Mouse (Mus musculus): ENCODE results near the gene Smpd2. TPM values are rescaled to one million over a fixed set of nuclear protein-coding genes. Genes with fewer than 3 reads are reported as not detected.

Gene Smpd2
- total RNA-seq, 1 experiment from 2014 or later: 36.3 TPM

GRCm38 (mm10) chr10:41488877-41489276, 1.3 kb downstream of the Smpd2 start:
- DNase-seq: no peak

- DNase-seq: no peak
Measured at GRCm38 (mm10) chr10:41486506-41487170, 3.5 kb downstream of the Smpd2 start.

DNA sequence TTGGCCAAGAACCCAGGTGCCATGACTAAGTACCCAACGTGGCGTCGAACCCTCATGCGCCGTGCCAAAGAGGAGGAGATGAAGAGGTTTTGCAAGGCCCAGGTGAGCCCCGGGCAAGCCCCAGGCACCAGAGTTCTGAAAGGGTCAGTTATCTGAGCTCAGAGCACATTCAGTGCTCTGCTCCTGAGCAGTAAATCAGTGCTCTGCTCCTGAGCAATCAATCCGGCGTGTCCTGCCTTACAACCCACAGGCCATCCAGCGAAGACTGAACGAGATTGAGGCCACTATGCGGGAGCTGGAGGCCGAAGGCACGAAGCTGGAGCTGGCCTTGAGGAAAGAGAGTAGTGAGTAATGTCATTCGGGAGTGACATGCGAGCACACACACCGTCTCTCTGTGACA, 4.4 kb downstream of the Smpd2 start:
- no peak for DNase-seq

DNA sequence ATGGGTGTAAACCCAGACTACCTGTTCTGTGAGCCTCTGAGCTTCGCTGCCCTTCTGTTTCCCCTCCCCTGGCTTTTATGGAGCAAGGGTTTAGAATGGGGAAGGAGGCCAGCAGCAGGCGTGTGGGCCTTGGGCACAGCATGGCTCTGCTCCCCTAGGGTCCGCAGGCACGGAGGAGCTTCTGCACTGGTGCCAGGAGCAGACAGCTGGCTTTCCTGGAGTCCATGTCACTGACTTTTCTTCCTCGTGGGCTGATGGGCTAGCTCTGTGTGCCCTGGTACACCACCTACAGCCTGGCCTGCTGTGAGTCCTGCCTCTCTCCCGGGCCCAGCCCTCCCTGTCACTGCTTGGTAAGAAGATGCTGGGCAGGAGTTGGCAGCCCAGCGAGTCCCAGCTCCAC, 7.7 kb downstream of the Smpd2 start:
- DNase-seq: no peak

- no peak for DNase-seq
Measured at GRCm38 (mm10) chr10:41480938-41481880, 9.0 kb downstream of the Smpd2 start.

GRCm38 (mm10) chr10:41479961-41480360, 10.2 kb downstream of the Smpd2 start:
- no peak for DNase-seq

DNA sequence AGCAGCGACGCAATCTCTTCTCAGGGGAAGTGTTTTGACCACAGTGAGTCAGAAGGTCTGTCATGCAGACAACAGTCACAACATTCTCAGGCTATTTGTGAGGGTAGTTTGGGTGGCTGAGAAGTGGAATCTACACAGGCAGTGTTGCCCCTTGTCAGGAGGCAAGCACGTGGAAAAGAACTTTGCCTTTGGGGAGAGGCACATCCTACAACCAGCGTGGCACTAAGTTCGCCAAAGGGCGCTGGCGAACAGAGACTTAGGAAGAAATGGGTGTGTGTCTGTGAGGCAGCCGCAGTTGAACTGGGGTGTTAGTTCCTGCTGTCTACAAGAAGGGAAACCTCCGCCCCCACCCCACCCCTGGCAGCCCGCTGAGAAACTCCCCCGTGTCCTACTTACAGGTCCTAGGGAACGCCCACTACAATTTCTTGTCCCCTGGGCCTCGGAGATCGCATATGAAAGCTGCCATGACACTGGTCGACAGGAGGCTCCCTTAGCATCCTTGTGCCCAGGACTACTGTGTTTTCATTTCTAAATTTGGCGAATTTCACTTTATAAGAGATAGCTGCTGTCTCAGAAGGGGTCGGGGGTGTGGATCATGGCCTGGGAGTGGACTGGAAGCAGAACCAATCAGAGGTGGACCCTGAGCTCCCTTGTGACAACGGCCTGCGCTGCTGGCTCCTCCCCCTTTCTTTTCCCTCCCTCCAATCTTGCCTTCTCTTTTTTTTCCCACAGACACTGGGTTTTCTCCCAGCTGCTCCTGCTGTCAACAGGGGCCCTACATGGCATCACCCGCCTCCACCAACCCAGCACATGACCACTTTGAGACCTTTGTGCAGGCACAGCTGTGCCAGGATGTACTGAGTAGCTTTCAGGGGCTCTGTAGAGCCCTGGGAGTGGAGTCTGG, 12.6 kb downstream of the Smpd2 start:
- peak; percentile 28 for DNase-seq

DNA sequence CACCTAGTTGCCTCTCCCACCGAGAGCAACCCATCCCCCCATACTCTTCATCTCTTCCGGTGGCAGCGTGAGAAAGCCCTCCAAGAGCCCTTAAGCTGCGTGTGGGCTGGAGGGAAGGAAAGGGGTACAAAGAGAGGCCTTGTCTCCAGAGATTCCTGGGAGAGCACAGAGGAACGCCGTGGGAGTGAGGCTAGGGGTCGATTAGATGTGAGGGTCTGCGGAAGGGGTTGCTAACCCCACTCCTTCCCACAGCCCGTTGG, 13.2 kb downstream of the Smpd2 start:
- no peak for DNase-seq

- peak; percentile 54 for DNase-seq
Measured at GRCm38 (mm10) chr10:41476171-41477017, 13.8 kb downstream of the Smpd2 start, which contains the start of gene Mical1. Gene Mical1 (plus strand): TSS chr10:41476314.

- no peak for DNase-seq
Measured at GRCm38 (mm10) chr10:41474981-41475391, 15.2 kb downstream of the Smpd2 start.

- no peak for DNase-seq
Measured at GRCm38 (mm10) chr10:41473782-41474468, 16.2 kb downstream of the Smpd2 start.

DNA sequence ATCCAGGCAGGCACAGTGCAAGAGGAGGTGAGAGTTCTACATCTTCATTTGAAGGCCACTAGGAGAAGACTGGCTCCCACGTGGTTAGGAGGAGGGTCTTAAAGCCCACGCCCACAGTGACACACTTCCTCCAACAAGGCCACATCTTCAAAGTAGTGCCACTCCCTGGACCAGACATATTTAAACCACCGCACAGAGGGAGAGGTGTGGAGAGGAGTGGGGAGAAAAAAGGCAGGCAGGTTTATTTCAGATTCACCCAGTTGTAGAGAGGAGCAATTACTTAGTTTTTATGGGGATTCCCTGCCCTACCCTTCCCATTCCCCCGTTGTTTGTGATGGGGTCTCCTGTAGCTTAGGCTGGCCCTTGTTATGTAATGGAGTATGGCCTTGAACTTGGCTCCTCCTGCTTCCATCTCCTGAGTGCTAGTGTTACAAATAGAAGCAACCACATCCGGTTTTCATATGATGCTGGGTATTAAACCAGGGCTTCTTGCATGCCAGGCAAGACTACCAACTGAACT, 17.1 kb downstream of the Smpd2 start:
- DNase-seq: no peak

DNA sequence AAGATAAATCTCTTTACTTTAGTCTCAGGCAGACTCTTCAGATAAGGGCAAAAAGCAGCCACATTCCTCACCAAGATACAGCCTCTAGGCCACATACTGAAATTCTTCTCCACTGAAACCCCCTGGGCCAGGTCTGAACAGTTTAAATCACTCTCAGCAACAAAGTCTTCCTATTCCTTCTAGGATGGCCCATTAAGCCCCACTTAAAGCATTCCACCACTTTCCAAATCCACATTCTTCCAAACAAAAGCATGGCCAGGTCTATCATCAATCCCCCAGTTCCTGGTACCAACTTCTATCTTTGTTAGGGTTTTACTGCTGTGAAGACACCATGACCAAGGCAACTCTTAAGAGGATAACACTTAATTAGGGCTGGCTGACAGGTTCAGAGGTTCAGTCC, 17.6 kb downstream of the Smpd2 start:
- DNase-seq: no peak

DNA sequence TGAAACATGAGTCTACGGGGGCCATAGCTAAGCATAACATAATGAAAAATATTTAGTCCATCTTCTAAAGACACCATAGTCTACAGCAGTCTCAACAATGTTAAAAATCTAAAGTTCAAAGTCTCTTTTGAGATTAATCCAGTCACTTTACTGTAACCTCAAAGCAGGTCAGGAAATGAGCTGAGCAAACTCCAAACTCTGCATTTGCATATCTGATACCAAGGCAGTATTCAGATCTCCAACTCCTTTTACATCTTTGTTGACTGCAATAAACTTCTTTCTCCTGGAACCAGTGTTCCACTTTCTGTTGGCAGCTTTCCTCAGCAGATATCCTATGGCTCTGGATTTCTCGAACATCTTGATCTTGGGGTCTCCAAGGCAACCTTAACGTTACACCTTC, 19.5 kb downstream of the Smpd2 start:
- no peak for DNase-seq

- DNase-seq: no peak
Measured at GRCm38 (mm10) chr10:41467325-41467724, 22.8 kb downstream of the Smpd2 start.

DNA sequence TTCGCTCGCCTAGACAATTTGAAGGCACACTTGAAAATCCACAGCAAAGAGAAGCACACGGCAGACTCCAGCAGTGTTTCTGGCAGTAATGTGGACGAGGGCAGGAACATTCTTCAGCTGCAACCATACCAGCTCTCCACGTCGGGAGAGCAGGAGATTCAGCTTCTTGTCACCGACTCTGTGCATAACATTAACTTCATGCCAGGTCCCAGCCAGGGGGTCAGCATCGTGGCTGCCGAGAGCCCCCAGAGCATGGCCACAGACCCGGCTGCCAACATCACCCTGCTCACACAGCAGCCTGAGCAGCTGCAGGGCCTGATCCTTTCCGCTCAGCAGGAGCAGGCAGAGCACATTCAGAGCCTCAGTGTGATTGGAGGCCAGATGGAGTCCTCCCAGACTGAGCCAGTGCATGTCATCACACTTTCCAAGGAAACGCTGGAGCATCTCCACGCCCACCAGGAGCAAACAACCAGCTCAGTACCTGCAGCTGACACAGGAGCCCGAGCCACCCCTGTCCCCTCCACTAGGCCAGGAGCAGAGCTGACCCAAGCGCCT, 25.7 kb downstream of the Smpd2 start:
- DNase-seq: no peak

- DNase-seq: no peak
Measured at GRCm38 (mm10) chr10:41461057-41461722, 29.0 kb downstream of the Smpd2 start.

- no peak for DNase-seq
Measured at GRCm38 (mm10) chr10:41460501-41460900, 29.7 kb downstream of the Smpd2 start.

GRCm38 (mm10) chr10:41459990-41460389, 30.2 kb downstream of the Smpd2 start:
- DNase-seq: no peak

DNA sequence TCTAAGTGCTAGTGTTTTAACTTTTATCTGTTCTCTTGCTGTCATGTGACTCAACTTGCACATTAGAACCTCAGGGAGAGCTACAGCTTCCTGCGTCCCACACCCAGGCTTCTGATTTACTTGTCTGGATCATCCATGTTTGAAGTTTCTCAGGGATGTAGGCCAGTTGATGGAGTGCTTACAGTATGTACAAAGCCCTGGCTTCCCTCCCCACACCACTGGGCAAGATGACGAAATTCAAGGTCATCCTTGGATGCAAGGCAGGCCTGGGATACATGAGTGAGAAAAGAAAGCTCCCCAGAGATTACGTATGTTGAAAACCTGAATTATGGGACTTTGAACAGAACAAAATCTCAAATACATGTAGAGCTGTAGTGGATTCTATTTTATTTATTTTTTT, 37.4 kb downstream of the Smpd2 start:
- no peak for DNase-seq

All from adrenal gland, postnatal 25 days (tissue).